Mouse (Mus musculus) embryonic facial prominence, embryonic 15.5 days (tissue): ENCODE measurements around the gene Smarcal1. TPM values are rescaled to one million over a fixed set of nuclear protein-coding genes. Genes with fewer than 3 reads are reported as not detected.

Experiments used
- ATAC-seq: fragments of 200-750 bp; cut with Nextera tagmentation; 2 replicates; pipeline ENCODE4 v1.8.0; 2017; ENCODE audit warnings: low read depth, moderate TSS enrichment; ENCODE audit not compliant: insufficient number of reproducible peaks, low FRiP score, low TSS enrichment
- H3K27ac ChIP-seq: fragments of 300-500 bp; sonication (generic); replicated peaks from 2 replicates; pipeline ENCODE4 v1.5.1; 2015; ENCODE audit warnings: mild to moderate bottlenecking, inconsistent platforms
- H3K27me3 ChIP-seq: fragments of 300-500 bp; sonication (generic); 2 replicates; pipeline ENCODE4 v1.6.1; 2015; ENCODE audit warnings: inconsistent platforms
- H3K36me3 ChIP-seq: fragments of 300-500 bp; sonication (generic); 2 replicates; pipeline ENCODE4 v1.6.1; 2015; ENCODE audit warnings: mild to moderate bottlenecking, inconsistent platforms
- H3K4me1 ChIP-seq: fragments of 300-500 bp; sonication (generic); 2 replicates; pipeline ENCODE4 v1.6.1; 2015; ENCODE audit warnings: inconsistent platforms
- H3K4me2 ChIP-seq: fragments of 300-500 bp; sonication (generic); replicated peaks from 2 replicates; pipeline ENCODE4 v1.6.1; 2015; ENCODE audit warnings: mild to moderate bottlenecking, inconsistent platforms
- H3K4me3 ChIP-seq: fragments of 300-500 bp; sonication (generic); replicated peaks from 2 replicates; pipeline ENCODE4 v1.5.1; 2015; ENCODE audit warnings: mild to moderate bottlenecking, inconsistent platforms
- H3K9ac ChIP-seq: fragments of 300-500 bp; sonication (generic); 2 replicates; pipeline ENCODE4 v1.6.1; 2015; ENCODE audit warnings: inconsistent platforms
- H3K9me3 ChIP-seq: fragments of 300-500 bp; sonication (generic); replicated peaks from 2 replicates; pipeline ENCODE4 v1.6.1; 2016; ENCODE audit warnings: inconsistent platforms
- WGBS: fragments of 180-500 bp; shearing (Covaris S2); methylation state at CpG from one replicate; pipeline ENCODE4 v1.1.7; 2015; 5-methylcytosine and 5-hydroxymethylcytosine counted together
- polyA plus RNA-seq: library from polyadenylated mRNA; unstranded; fragments of >200 nt; fragmentation: Nextera tagmentation; extraction: Ambion mirVana; gene quantifications from 2 replicates; pipeline ENCODE4 v1.2.1, GENCODE M21; 2015

The Smarcal1 gene
- polyA plus RNA-seq, 1 experiment from 2014 or later: 24.8 TPM

DNA sequence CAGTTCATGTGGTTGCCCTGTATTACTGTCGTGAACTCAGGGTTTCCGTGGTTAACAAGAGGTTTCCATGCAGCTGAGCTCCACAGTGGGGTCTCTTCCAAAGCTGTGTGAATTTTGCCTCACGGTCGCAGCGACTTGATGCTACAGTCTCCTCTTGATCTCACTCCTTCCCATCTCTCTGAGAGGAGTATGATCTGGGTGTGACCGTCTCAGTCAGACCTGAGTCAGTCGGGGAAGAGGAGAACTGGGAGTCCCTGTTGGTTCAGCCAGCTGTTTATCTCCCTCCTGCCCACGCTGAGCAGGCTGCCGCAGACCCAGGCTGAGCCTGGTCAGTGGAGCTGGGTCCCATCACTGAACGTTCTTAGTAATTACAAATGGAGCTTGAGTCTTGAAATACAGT, 26.1 kb downstream of the Smarcal1 start:
- Histone ChIP-seq H3K4me3 (no peak overlapping the region), H3K4me2 (no peak overlapping the region), H3K27ac (no peak overlapping the region), H3K36me3 (peaks cover 67% of the 10 kb centered on the region), H3K9me3 (no peaks in the 10 kb centered on the region), H3K4me1 (no peaks in the 10 kb centered on the region), H3K9ac (no peak overlapping the region), H3K27me3 (no peaks in the 10 kb centered on the region)
- no peak for ATAC-seq
- WGBS: 81% methylated on average over 10 of the region's 10 CpGs

DNA sequence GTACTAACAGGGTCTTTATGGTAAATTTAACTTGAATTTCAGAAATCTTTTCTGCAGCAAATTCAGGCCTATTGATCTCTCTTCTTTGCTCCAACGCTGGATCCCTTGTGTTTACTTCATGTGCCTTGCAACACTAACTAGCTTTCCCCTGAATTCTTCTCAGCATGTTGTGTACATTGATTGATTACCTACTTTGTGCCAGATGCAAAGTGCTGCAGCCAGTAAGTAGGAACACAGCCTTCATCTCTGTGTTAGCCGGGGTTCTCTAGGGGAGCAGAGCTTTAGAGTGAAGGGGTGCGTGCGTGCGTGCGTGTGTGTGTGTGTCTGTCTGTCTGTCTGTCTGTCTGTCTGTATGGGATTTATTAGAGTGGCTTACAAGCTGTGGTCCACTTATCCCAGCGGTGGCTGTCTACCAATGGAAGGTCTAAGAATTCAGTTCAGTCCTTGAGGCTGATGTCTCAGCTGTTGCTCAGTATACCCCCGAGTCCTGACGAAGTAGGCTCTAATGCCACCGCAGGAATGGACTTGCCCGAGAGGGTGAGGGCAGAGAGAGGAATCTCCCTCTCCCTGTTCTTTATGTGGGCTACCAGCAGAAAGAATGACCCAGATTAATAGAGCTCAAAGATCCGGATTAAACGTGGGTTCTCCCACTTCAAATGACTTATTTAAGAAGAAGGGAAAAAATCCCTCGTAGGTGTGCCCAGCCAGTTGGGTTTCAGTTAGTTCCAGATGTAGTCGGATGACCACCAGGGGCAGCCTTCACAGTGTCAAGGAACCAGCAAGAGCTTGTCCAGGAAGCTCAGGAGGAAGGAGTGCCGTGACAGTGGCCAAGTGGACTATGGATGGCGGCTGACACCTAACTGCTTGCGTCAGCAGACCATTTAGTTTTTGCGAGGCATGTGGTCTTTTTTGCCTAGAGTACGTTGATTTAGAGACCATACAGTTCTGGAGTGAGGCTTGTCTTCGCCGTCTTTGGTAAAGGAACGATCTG, 27.1 kb downstream of the Smarcal1 start:
- Histone ChIP-seq H3K4me1 (no peaks in the 10 kb centered on the region), H3K36me3 (peaks cover 75% of the 10 kb centered on the region), H3K9me3 (no peaks in the 10 kb centered on the region), H3K4me2 (no peak overlapping the region), H3K27me3 (no peaks in the 10 kb centered on the region), H3K9ac (no peak overlapping the region), H3K27ac (no peak overlapping the region), H3K4me3 (no peak overlapping the region)
- ATAC-seq: no peak
- 80% methylated on average over 23 of the region's 23 CpGs for WGBS

DNA sequence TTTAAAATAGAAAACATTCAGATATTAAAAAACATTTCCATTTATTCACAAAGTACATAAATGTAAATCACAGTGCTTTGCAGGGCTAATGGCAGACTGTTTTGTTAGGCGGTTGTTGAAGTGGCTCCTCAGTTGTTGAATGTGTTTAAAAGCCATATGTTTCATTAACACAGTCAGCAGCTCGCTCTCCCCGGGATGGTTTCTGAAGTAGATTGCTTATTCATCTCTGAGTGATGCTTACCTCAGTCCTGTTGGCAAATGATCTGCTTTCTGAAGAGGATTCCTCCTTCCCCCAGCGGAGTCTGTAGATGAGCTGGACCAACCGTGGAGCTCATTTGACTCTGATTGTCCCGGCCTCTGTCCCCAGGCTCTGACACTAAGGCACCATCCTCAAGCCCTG, 29.1 kb downstream of the Smarcal1 start:
- WGBS: 89% methylated on average over 6 of the region's 6 CpGs
- Histone ChIP-seq H3K4me3 (no peak overlapping the region), H3K27me3 (no peaks in the 10 kb centered on the region), H3K9me3 (no peaks in the 10 kb centered on the region), H3K4me2 (no peak overlapping the region), H3K4me1 (no peaks in the 10 kb centered on the region), H3K36me3 (peaks cover 77% of the 10 kb centered on the region), H3K27ac (no peak overlapping the region), H3K9ac (no peak overlapping the region)
- no peak for ATAC-seq

DNA sequence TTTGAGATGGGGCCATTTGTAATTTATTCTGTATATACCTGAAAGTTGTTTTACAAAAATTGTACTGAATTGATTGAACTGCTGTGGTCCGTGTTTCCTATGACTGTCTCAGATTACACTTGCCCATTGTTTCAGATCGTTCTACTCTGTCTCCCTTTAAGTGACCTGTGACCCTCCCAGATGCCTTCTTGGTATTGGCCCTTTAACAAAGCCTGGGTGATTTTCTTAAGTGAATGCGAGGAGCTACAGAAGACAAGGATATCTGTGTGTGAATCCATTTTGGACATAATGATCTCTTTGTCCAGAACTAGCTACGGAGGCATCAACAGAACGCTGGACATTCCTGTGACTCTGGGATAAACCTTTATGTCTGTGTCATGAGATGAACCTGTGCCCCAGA, 52.2 kb downstream of the Smarcal1 start:
- H3K4me2 ChIP-seq: no peak overlapping the region
- H3K4me1 ChIP-seq: no peaks in the 10 kb centered on the region
- no peak overlapping the region for H3K9ac ChIP-seq
- H3K27ac ChIP-seq: no peak overlapping the region
- H3K9me3 ChIP-seq: no peaks in the 10 kb centered on the region
- 16% methylated on average over 5 of the region's 5 CpGs for WGBS
- no peaks in the 10 kb centered on the region for H3K27me3 ChIP-seq
- H3K4me3 ChIP-seq: no peak overlapping the region
- H3K36me3 ChIP-seq: peaks cover 23% of the 10 kb centered on the region; the same call in 1 of the 2 replicates
- no peak for ATAC-seq

DNA sequence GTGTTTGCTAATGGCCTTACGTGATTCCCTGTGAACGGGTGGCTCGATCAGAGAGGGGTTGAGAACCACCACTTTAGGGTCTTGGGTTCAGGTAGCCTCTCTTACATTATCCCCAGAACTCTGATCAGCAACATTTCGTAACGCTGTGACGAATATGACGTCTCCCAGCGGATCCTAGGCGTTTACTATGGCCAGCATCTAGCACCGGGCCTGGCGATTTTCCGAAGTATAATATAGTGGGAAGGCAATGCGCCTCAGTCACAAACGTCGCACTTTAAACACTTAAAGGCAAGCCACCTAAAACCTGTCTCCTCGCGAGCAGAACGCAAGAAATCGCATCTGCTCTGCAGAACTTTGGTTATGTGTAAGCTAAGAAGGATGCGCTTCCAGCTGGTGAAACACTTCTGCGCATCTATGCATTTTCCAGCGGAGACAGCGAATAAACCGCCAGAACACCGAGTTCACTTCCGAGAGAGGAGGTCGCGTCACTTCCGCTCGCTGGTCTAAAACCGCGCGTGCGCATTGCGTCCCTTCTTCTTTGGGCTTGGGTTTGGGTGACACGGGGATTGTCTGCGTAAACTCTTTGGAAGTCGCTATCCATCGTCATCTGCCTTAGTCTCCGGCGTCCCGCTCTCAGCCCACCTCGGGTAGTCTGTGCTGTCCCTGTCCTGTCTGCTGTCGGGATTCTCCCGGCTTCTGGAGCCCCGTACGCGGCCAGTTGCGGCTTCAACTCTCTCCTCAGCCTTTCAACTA, 57.8 kb downstream of the Smarcal1 start:
- peak overlapping the region; percentile 51 for H3K4me2 ChIP-seq
- WGBS: 38% methylated on average over 49 of the region's 49 CpGs
- ATAC-seq: no peak
- H3K36me3 ChIP-seq: no peaks in the 10 kb centered on the region
- H3K9me3 ChIP-seq: no peaks in the 10 kb centered on the region
- H3K27ac ChIP-seq: no peak overlapping the region
- H3K4me1 ChIP-seq: no peaks in the 10 kb centered on the region
- H3K9ac ChIP-seq: no peak overlapping the region
- H3K4me3 ChIP-seq: peak overlapping the region; percentile 34
- H3K27me3 ChIP-seq: no peaks in the 10 kb centered on the region

DNA sequence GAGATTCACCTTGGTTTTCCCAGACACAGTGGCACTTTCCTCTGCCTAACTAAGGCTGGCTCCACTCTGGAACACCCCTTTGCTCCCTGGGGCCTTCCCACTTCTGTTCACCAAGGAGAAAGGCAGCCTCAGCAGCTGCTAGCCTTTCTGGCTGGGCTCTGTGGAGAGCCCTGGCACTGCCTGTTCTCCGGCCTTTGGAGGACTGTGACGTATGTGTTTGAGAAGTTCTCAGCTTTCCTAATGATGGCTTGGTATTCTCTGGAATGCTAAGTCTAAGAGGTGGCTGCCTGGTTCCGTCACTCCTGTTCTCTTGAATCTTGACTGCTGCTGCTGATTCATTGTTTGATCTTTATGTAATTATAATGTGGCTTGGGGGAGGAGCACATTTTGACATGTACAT, 90.0 kb downstream of the Smarcal1 start:
- peak; percentile 70; the same call in 1 of the 2 replicates for ATAC-seq
- Histone ChIP-seq H3K27ac (no peak overlapping the region), H3K27me3 (no peaks in the 10 kb centered on the region), H3K9me3 (no peaks in the 10 kb centered on the region), H3K9ac (no peak overlapping the region), H3K4me3 (no peak overlapping the region), H3K36me3 (no peaks in the 10 kb centered on the region), H3K4me2 (no peak overlapping the region), H3K4me1 (no peaks in the 10 kb centered on the region)
- WGBS: 20% methylated on average over 3 of the region's 3 CpGs

Other genes starting within 250 kb of the Smarcal1 start
- gene March4, start 46.3 kb upstream of the Smarcal1 start, polyA plus RNA-seq: 0.17 and 0.27 TPM in 2 replicates
- gene Ankar, start 117.3 kb downstream of the Smarcal1 start, polyA plus RNA-seq: not detected in 2 replicates
- gene Rpl37a, start 128.0 kb downstream of the Smarcal1 start, polyA plus RNA-seq: 1,883 and 1,967 TPM in 2 replicates
- gene Igfbp2, start 241.3 kb downstream of the Smarcal1 start, polyA plus RNA-seq: 728 and 790 TPM in 2 replicates